Mouse (Mus musculus) ES-Bruce4 (cell line): Measurements from ENCODE around the gene Ccn1.

Experiments used
- EP300 ChIP-seq: IDR thresholded peaks from 2 replicates; pipeline ENCODE4 v1.6.1; 2011; ENCODE audit warnings: low read depth, low read length; ENCODE audit not compliant: insufficient read depth
- POLR2A ChIP-seq: IDR thresholded peaks from one replicate; pipeline ENCODE4 v1.8.1; 2011; ENCODE audit warnings: low read length; ENCODE audit not compliant: insufficient read depth

DNA sequence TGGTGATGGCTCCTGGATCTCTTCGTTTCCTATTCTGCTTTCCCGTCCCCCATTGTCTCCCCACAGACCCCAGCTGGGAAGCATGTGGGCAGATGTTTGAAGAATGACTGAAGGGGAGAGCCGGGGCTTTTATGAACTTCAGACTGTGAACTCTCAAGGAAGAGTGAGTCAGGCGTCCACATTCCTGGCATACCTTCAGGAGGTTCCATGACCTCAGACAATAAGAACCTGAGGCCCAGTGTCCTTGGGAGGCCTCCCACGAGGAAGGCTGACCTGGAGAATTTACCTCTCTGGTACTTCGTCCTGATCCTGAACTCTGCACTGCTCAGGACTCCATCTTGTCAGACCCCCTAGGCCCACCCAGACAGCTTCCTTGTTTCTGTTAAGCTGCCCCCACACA, 16.9 kb downstream of the Ccn1 start:
- TF ChIP-seq EP300 (peak; percentile 87), POLR2A (no peak)
